Mouse (Mus musculus): ENCODE measurements around the gene Cd8b1. TPM values are rescaled to one million over a fixed set of nuclear protein-coding genes. Genes with fewer than 3 reads are reported as not detected.

The Cd8b1 gene
- polyA plus RNA-seq, 1 experiment from 2014 or later: not detected

DNA sequence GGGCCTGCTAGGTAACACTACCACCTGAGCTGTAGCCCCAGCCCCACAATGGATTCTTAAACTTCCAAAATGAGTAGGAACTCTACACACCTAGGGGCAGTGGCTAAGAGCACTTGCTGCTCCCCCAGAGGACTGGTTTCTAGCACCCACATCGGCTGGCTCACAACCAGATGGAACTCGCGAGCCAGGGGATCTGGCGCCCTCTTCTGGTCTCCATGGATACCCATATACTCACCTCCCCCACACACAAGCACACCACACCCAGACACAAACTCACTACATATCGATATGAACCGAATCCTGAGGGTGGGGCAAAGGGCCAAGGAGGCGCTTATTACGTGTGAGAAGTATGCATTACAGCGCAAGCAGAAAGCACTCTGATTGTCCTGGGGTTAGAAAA is 25.4 kb downstream of the Cd8b1 start:
- H3K9me3 ChIP-seq (ENCODE audit: low read depth, low read length): no peaks in the 10 kb centered on the region
- 94% methylated on average over 9 of the region's 9 CpGs for WGBS
- ATAC-seq (ENCODE audit: insufficient read depth): no peak

DNA sequence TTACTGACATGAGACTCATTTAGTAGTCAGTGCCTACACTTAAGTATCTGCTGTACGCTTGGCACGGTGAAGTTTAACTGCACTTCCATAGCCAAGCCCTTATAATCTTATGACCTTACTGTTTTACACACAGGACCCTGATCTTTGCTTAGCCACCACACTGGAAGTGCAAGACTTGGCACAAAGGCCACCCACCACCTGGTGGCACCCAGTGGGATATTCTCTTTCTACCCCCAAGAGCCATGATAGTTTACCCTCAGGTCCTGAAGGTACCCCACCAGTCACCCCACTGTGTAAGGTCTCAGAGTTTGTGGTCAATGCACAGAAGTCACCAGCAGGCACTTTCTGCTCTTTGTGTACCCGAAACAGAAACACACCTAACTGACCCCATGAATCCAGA is 28.6 kb downstream of the Cd8b1 start:
- no peaks in the 10 kb centered on the region for H3K4me1 ChIP-seq (ENCODE audit: insufficient read depth)
- no peak overlapping the region for H3K4me2 ChIP-seq
- no peak overlapping the region for H3K9ac ChIP-seq
- no peak for TF ChIP-seq CTCF (IDR thresholded peaks at IDR 0.05; ENCODE audit: low read depth)
- no peaks in the 10 kb centered on the region for H3K36me3 ChIP-seq (ENCODE audit: insufficient read depth)
- H3K9me3 ChIP-seq (ENCODE audit: low read depth, low read length): no peaks in the 10 kb centered on the region
- DNase-seq (no peak), ATAC-seq (ENCODE audit: insufficient read depth) (no peak)
- H3K27me3 ChIP-seq (ENCODE audit: insufficient read depth, low read length): no peaks in the 10 kb centered on the region
- H3K27ac ChIP-seq (ENCODE audit: low read depth): no peak overlapping the region
- H3K4me3 ChIP-seq (ENCODE audit: low read depth, low read length): no peak overlapping the region
- WGBS: 88% methylated on average over 3 of the region's 3 CpGs

More for the DNA sequence above, 25.4 kb downstream of the Cd8b1 start:
- Histone ChIP-seq H3K9ac (no peak overlapping the region), H3K27ac (ENCODE audit: low read depth) (no peak overlapping the region), H3K27me3 (ENCODE audit: insufficient read depth, low read length) (no peaks in the 10 kb centered on the region), H3K4me2 (no peak overlapping the region), H3K4me1 (ENCODE audit: insufficient read depth) (no peaks in the 10 kb centered on the region), H3K36me3 (ENCODE audit: insufficient read depth) (no peaks in the 10 kb centered on the region), H3K4me3 (ENCODE audit: low read depth, low read length) (no peak overlapping the region)
- no peak for DNase-seq
- no peak for TF ChIP-seq CTCF (IDR thresholded peaks at IDR 0.05; ENCODE audit: low read depth)

DNA sequence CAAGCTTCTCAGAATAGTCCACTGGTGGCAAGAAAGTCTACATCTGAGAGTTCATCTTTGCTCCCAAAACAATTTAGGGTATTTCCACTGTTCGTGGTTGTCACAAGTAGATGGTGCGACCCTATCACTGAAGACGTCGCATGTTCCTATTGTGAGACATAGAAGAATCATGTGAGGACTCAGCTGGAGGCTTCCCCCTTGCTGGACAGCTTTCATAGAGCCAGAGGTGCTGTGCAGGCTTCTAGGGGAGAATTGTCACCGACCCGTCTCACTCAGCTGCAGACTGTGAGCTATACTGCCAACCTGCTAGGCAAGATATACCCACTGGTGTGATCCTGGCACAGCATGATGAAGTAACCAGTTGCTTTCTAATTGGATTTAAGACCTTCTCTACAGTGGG is 29.6 kb downstream of the Cd8b1 start:
- H3K9me3 ChIP-seq (ENCODE audit: low read depth, low read length): no peaks in the 10 kb centered on the region
- no peaks in the 10 kb centered on the region for H3K27me3 ChIP-seq (ENCODE audit: insufficient read depth, low read length)
- no peak overlapping the region for H3K4me3 ChIP-seq (ENCODE audit: low read depth, low read length)
- no peak for TF ChIP-seq CTCF (IDR thresholded peaks at IDR 0.05; ENCODE audit: low read depth)
- no peak for ATAC-seq (ENCODE audit: insufficient read depth)
- H3K4me2 ChIP-seq: no peak overlapping the region
- WGBS: 89% methylated on average over 6 of the region's 6 CpGs
- no peaks in the 10 kb centered on the region for H3K4me1 ChIP-seq (ENCODE audit: insufficient read depth)
- H3K36me3 ChIP-seq (ENCODE audit: insufficient read depth): no peaks in the 10 kb centered on the region
- no peak overlapping the region for H3K9ac ChIP-seq
- H3K27ac ChIP-seq (ENCODE audit: low read depth): no peak overlapping the region
- DNase-seq: no peak

DNA sequence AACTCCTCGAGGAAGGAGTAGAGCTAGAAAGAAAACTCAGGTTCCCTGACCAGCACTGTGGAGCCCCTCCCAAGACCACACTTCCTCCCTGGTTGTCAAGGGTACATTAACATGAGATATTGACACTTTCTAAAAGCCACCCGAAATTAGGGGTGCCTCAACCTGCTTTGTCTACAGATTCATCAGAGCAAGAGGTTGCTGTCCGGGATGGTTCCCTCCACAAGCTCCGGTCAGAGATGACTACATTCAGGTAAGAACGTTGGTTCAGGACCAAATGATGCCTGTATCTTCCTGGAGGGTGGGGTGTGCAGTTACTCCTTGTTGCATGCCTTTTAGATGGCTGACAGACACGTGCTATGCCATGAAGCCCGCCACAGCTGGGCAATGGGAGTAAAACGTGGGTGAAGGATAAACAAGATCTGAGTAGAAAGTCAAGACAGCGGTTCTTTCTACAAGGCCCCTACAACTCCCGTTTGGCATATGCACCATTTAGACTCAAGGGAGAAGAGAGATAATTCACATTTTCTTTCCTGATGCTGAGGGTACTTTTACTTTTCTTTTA is 30.4 kb downstream of the Cd8b1 start:
- Histone ChIP-seq H3K9me3 (ENCODE audit: low read depth, low read length) (no peaks in the 10 kb centered on the region), H3K4me3 (ENCODE audit: low read depth, low read length) (no peak overlapping the region), H3K36me3 (ENCODE audit: insufficient read depth) (no peaks in the 10 kb centered on the region), H3K27ac (ENCODE audit: low read depth) (no peak overlapping the region), H3K9ac (no peak overlapping the region), H3K27me3 (ENCODE audit: insufficient read depth, low read length) (no peaks in the 10 kb centered on the region), H3K4me2 (no peak overlapping the region), H3K4me1 (ENCODE audit: insufficient read depth) (no peaks in the 10 kb centered on the region)
- WGBS: 73% methylated on average over 10 of the region's 10 CpGs
- no peak for TF ChIP-seq CTCF (IDR thresholded peaks at IDR 0.05; ENCODE audit: low read depth)
- ATAC-seq (ENCODE audit: insufficient read depth) (no peak), DNase-seq (no peak)

DNA sequence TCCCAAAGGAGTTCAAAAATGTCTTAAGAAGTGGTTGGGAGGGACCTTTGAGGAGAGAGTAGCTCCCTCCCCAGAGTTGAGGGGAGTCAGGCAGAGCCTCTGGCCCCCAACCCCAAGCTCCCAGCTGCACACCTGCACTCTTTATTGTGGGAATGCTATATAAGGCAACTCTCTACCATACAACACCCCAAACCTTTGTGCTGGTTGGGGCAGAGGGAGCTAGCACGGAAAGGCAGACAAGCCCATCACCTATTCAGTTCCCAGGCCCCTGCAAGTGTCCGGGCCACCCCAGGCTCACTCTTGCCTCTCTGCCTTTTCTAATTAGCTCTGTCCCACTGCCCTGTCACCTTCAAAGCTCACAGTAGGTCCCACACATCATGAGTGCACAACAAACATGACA is 31.1 kb downstream of the Cd8b1 start:
- no peaks in the 10 kb centered on the region for H3K9me3 ChIP-seq (ENCODE audit: low read depth, low read length)
- ATAC-seq (ENCODE audit: insufficient read depth): no peak
- H3K27me3 ChIP-seq (ENCODE audit: insufficient read depth, low read length): no peaks in the 10 kb centered on the region
- H3K36me3 ChIP-seq (ENCODE audit: insufficient read depth): no peaks in the 10 kb centered on the region
- no peak overlapping the region for H3K4me2 ChIP-seq
- H3K4me1 ChIP-seq (ENCODE audit: insufficient read depth): no peaks in the 10 kb centered on the region
- H3K27ac ChIP-seq (ENCODE audit: low read depth): no peak overlapping the region
- H3K4me3 ChIP-seq (ENCODE audit: low read depth, low read length): no peak overlapping the region
- no peak for DNase-seq
- H3K9ac ChIP-seq: no peak overlapping the region
- WGBS: 77% methylated on average over 2 of the region's 2 CpGs
- no peak for TF ChIP-seq CTCF (IDR thresholded peaks at IDR 0.05; ENCODE audit: low read depth)

DNA sequence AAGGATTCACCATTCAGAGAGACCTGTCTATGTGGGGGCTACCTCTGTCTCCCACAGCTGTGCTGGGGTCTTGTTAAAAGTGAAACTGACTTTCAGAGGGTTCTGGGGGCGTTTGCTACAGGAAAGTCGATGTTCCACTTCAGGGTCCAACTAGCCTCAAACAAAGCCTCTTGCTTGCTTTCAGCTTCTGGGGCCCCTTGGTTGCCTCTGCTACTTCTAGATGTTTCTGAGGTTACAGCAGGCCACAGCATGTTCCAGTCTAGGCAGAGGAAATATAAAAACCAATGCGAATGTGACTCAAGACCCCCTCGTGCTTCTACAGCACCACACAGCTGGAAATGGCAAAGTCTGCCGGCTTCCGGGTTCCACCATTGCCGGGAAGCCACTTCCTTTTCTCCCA is 34.9 kb downstream of the Cd8b1 start:
- H3K9ac ChIP-seq: no peak overlapping the region
- H3K9me3 ChIP-seq (ENCODE audit: low read depth, low read length): no peaks in the 10 kb centered on the region
- no peak for DNase-seq
- ATAC-seq (ENCODE audit: insufficient read depth): no peak
- H3K4me2 ChIP-seq: no peak overlapping the region
- TF ChIP-seq CTCF (IDR thresholded peaks at IDR 0.05; ENCODE audit: low read depth): no peak
- no peaks in the 10 kb centered on the region for H3K36me3 ChIP-seq (ENCODE audit: insufficient read depth)
- no peak overlapping the region for H3K4me3 ChIP-seq (ENCODE audit: low read depth, low read length)
- no peaks in the 10 kb centered on the region for H3K27me3 ChIP-seq (ENCODE audit: insufficient read depth, low read length)
- no peak overlapping the region for H3K27ac ChIP-seq (ENCODE audit: low read depth)
- 83% methylated on average over 7 of the region's 7 CpGs for WGBS
- no peaks in the 10 kb centered on the region for H3K4me1 ChIP-seq (ENCODE audit: insufficient read depth)

DNA sequence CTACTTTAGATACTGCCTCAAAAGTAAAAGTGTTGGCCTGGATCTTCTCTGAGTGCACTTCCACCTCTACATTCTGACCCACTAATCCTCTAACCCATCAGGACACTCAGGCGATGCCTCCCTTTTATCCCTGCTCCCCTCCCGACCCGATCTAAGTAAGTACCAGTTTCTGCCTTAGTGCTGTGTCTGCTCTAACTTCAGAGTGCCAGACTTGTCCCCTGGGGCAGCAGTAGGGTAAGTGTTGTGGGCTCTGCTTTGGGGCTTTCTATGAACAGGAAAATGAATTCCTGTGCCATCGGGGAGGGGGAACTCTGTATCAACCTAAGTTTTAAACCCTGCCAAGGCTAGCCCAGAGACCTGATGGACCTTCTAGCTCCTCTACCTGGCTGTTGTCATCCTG is 37.6 kb downstream of the Cd8b1 start:
- Histone ChIP-seq H3K27ac (ENCODE audit: low read depth) (no peak overlapping the region), H3K9me3 (ENCODE audit: low read depth, low read length) (no peaks in the 10 kb centered on the region), H3K27me3 (ENCODE audit: insufficient read depth, low read length) (no peaks in the 10 kb centered on the region), H3K9ac (no peak overlapping the region), H3K4me1 (ENCODE audit: insufficient read depth) (no peaks in the 10 kb centered on the region), H3K4me3 (ENCODE audit: low read depth, low read length) (no peak overlapping the region), H3K36me3 (ENCODE audit: insufficient read depth) (no peaks in the 10 kb centered on the region), H3K4me2 (no peak overlapping the region)
- 79% methylated on average over 4 of the region's 4 CpGs for WGBS
- DNase-seq: no peak
- no peak for ATAC-seq (ENCODE audit: insufficient read depth)
- TF ChIP-seq CTCF (IDR thresholded peaks at IDR 0.05; ENCODE audit: low read depth): no peak

DNA sequence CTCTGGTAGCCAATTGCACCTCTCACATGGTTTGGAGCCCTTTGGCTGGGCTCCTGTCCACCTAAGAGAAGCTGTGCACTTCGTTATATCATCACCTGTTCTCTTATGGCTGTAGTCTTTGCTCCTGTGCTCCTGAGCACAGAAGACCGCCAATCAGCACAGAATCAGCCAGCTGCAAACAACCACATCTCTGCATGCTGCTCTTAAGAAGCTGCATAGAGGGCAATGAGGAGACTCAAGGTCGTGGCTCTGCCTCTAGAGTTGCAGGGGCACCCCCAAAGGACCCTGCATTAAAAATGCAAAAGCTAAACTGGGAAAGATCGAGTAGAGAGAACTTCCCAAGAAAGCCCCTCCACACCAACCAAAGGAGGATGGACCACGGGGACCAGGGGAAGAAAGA is 38.2 kb downstream of the Cd8b1 start:
- 67% methylated on average over 5 of the region's 5 CpGs for WGBS
- Histone ChIP-seq H3K27ac (ENCODE audit: low read depth) (no peak overlapping the region), H3K4me3 (ENCODE audit: low read depth, low read length) (no peak overlapping the region), H3K4me1 (ENCODE audit: insufficient read depth) (no peaks in the 10 kb centered on the region), H3K4me2 (no peak overlapping the region), H3K9ac (no peak overlapping the region), H3K9me3 (ENCODE audit: low read depth, low read length) (no peaks in the 10 kb centered on the region), H3K36me3 (ENCODE audit: insufficient read depth) (no peaks in the 10 kb centered on the region), H3K27me3 (ENCODE audit: insufficient read depth, low read length) (no peaks in the 10 kb centered on the region)
- TF ChIP-seq CTCF (IDR thresholded peaks at IDR 0.05; ENCODE audit: low read depth): no peak
- ATAC-seq (ENCODE audit: insufficient read depth) (no peak), DNase-seq (no peak)
